Mouse (Mus musculus) intestine, embryonic 14.5 days (tissue): ENCODE results near the gene Sgms1. TPM values are rescaled to one million over a fixed set of nuclear protein-coding genes. Genes with fewer than 3 reads are reported as not detected.
A peak's percentile ranks its signal among the peaks of the same experiment; 100 is the strongest.

Experiments
- ATAC-seq: fragments of 200-750 bp; cut with Nextera tagmentation; replicated peaks from 2 replicates; pipeline ENCODE4 v1.8.0; 2017; ENCODE audit warnings: low read depth, moderate number of reproducible peaks, moderate TSS enrichment, moderate library complexity; ENCODE audit not compliant: low FRiP score, low TSS enrichment
- DNase-seq: peaks from one replicate; pipeline ENCODE4 v3.0.0-alpha.2; 2018; ENCODE audit warnings: low spot score
- H3K27ac ChIP-seq: fragments of 300-500 bp; sonication (generic); 2 replicates; pipeline ENCODE4 v1.5.1; 2014; ENCODE audit warnings: low read depth, mild to moderate bottlenecking, control low read depth
- H3K27me3 ChIP-seq: fragments of 300-500 bp; sonication (generic); replicated peaks from 2 replicates; pipeline ENCODE4 v1.6.1; 2014; ENCODE audit warnings: low read length, control low read depth; ENCODE audit not compliant: control insufficient read depth, insufficient read depth
- H3K36me3 ChIP-seq: fragments of 300-500 bp; sonication (generic); 2 replicates; pipeline ENCODE4 v1.6.1; 2014; ENCODE audit warnings: low read length, control low read depth; ENCODE audit not compliant: control insufficient read depth, insufficient read depth
- H3K4me1 ChIP-seq: fragments of 300-500 bp; sonication (generic); replicated peaks from 2 replicates; pipeline ENCODE4 v1.6.1; 2014; ENCODE audit warnings: low read length, control low read depth, mixed read lengths; ENCODE audit not compliant: control insufficient read depth, insufficient read depth
- H3K4me2 ChIP-seq: fragments of 300-500 bp; sonication (generic); 2 replicates; pipeline ENCODE4 v1.6.1; 2014; ENCODE audit warnings: low read length
- H3K4me3 ChIP-seq: fragments of 300-500 bp; sonication (generic); 2 replicates; pipeline ENCODE4 v1.5.1; 2014; ENCODE audit warnings: low read depth, low read length, control low read depth, mixed read lengths
- H3K9ac ChIP-seq: fragments of 300-500 bp; sonication (generic); 2 replicates; pipeline ENCODE4 v1.6.1; 2014; ENCODE audit warnings: mild to moderate bottlenecking, low read length
- H3K9me3 ChIP-seq: fragments of 300-500 bp; sonication (generic); 2 replicates; pipeline ENCODE4 v1.6.1; 2016; ENCODE audit warnings: low read length, control low read depth; ENCODE audit not compliant: control insufficient read depth
- WGBS: fragments of 180-500 bp; shearing (Covaris S2); extraction: QIAGEN DNeasy Blood & Tissue Kit; methylation state at CpG from one replicate; pipeline ENCODE4 v1.1.7; 2014; 5-methylcytosine and 5-hydroxymethylcytosine counted together
- polyA plus RNA-seq: library from polyadenylated mRNA; unstranded; fragments of >200 nt; fragmentation: Nextera tagmentation; extraction: Ambion mirVana; gene quantifications from 2 replicates; pipeline ENCODE4 v1.2.1, GENCODE M21; 2014

Sgms1 gene
- 37.5 and 38.2 TPM in 2 replicates for polyA plus RNA-seq

DNA sequence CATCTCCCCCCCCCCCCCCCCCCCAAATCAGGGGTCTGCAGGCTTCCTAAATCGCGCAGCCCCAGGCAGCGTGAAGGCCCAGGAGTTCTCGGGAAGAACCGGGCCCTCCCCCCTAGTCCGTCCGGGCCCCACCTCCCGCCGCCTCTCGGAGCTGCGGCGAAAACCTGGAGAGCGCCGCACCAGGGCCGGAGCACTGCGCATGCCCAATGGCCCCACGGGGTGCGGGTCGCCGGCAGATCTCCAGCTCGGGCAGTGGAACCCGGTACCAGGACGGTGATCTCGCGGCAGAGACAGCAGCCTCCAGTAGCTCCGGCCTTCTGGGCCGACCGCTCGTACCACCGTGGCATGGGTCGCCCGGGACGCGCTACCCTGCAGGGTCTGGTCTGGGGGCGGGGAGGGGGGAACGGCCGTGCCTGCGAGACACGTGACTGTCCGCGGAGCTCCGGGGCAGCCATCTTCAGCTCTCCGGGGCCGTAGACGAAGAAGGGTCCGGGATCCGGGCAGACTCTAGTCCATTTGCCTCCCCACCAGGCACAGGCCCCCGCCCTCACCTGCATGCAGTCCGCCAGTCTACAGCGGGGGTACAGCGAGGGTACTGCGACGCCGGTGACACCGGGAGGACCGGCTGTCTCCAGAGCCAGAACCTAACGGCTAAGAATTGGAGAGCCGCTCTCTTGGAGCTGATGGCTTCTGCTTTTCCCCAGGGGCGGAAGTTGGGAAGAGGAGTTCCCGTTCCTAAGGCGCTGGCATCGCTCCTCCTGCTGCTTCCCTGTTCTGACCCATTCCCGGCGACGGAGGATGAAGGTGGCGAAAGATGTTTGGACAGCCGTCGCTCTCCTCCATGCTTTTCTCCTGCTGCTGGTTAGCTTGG is at the start of gene Sgms1:
Gene Sgms1, minus strand, starts transcription at position 714 of the 871 bp plus-strand sequence.
- WGBS = 1% methylated on average over 67 of the region's 68 CpGs
- no peaks in the 10 kb centered on the region; the same call in 1 of the 2 replicates for H3K36me3 ChIP-seq
- H3K4me1 ChIP-seq = peaks cover 11% of the 10 kb centered on the region; the same call in 1 of the 2 replicates
- no peaks in the 10 kb centered on the region for H3K9me3 ChIP-seq
- no peaks in the 10 kb centered on the region for H3K27me3 ChIP-seq
- H3K4me3 ChIP-seq = peak within 1 kb of the TSS; percentile 77
- peak; percentile 94 for ATAC-seq
- H3K27ac ChIP-seq = peak within 1 kb of the TSS; percentile 89
- H3K4me2 ChIP-seq = peak within 1 kb of the TSS; percentile 95
- peak within 1 kb of the TSS; percentile 84 for H3K9ac ChIP-seq
- DNase-seq = peak; percentile 96

DNA sequence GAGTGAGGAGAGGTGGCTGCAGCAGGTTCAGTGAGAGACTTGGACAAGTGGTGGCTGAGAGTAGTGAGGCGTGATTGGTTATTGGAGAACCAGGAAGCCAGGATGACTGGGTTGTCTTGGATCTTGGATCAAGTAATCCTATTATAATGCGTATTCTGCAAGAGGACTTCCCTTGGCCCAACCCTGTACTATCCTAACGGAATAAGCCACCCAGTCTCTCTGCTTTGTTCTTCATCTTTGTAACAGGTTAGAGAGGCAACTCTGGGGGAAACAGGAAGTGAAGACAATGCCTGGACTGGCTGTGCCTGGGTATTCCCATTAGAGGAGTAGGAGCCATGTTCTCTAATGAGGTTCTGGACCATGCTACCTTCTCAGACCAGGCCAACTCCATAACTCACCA is 36.3 kb upstream of the Sgms1 start:
- H3K27ac ChIP-seq = no peak overlapping the region
- ATAC-seq = no peak
- H3K36me3 ChIP-seq = no peaks in the 10 kb centered on the region
- no peak overlapping the region for H3K4me2 ChIP-seq
- no peaks in the 10 kb centered on the region for H3K4me1 ChIP-seq
- no peaks in the 10 kb centered on the region for H3K9me3 ChIP-seq
- WGBS = 93% methylated on average over 3 of the region's 3 CpGs
- H3K9ac ChIP-seq = no peak overlapping the region
- no peak overlapping the region for H3K4me3 ChIP-seq
- H3K27me3 ChIP-seq = no peaks in the 10 kb centered on the region
- DNase-seq = no peak

DNA sequence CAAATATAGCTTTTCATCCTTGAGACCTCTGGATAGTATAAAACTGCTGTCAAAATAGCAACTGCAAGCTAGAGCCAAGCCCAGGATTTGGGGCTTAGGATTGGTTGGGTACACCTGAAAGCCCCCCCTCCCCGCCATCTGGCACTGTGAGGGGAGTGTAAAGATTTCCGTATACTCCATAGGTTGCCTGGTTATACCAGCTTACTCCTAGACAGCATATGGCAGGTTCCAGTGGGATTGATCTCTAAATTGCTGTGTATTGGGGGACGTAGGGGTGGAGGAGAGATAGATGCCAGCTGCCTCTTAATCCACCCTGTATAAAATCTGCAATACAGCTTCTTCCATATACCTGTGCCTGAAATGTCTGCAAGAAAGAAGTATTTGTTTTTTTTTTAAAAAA is 35.2 kb upstream of the Sgms1 start:
- no peaks in the 10 kb centered on the region for H3K36me3 ChIP-seq
- no peaks in the 10 kb centered on the region for H3K9me3 ChIP-seq
- H3K27me3 ChIP-seq = no peaks in the 10 kb centered on the region
- H3K4me1 ChIP-seq = no peaks in the 10 kb centered on the region
- H3K9ac ChIP-seq = no peak overlapping the region
- 86% methylated on average over 3 of the region's 3 CpGs for WGBS
- no peak overlapping the region for H3K4me2 ChIP-seq
- no peak for DNase-seq
- no peak overlapping the region for H3K4me3 ChIP-seq
- no peak overlapping the region for H3K27ac ChIP-seq
- no peak for ATAC-seq

DNA sequence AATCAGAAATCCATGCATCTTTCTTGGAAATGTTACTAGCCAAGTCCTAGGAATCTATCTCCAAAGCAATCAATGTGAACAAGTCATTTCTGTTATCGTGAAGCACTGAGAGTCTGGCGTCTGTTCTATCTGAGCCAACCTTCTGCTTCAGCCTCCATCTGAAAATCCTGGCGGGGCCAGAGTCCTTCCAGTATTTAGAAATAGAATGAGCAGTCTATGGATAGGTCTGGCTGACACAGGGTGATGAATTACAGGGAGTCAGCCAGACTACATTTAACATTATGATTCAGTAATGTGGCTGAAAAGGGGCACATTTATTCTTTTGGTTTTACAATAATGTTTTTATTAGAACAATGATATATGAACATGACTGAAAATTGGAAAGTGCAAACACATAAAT is 29.6 kb upstream of the Sgms1 start:
- DNase-seq (no peak), ATAC-seq (no peak)
- no peak overlapping the region for H3K27ac ChIP-seq
- H3K4me2 ChIP-seq = no peak overlapping the region
- H3K9me3 ChIP-seq = no peaks in the 10 kb centered on the region
- no peaks in the 10 kb centered on the region for H3K36me3 ChIP-seq
- no peaks in the 10 kb centered on the region for H3K27me3 ChIP-seq
- 54% methylated on average over 3 of the region's 3 CpGs for WGBS
- no peak overlapping the region for H3K4me3 ChIP-seq
- H3K4me1 ChIP-seq = no peaks in the 10 kb centered on the region
- H3K9ac ChIP-seq = no peak overlapping the region

DNA sequence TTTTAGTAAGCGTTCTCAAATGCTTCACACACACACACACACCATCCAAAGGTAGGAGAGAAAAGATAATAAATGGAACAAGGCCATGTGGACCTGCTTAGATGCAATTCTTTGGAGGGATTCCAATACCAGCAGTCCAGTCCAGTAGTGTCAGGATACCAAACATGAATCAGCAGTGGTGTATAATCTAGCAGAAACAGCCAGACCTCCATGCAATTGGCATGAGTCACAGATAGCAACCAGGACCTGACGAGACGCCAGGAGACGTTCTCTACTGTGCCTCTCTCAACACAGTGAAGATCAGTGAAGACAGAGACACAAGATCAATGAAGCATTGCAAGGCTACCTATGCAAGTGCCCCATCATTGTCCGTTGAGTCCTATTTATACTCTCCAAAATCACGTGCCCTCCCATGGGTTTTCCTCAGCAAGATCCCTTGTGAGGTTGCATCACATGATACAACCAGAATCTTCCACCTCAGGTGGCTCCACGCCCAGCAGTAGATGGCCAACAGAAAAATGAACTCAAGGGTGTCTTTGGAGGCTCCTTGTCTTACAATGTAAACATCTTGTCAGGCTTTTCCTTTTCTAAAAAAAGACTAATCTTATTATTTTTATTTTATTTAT is 27.3 kb upstream of the Sgms1 start:
- H3K4me1 ChIP-seq = no peaks in the 10 kb centered on the region
- H3K4me2 ChIP-seq = no peak overlapping the region
- no peaks in the 10 kb centered on the region for H3K27me3 ChIP-seq
- DNase-seq (no peak), ATAC-seq (no peak)
- H3K9ac ChIP-seq = no peak overlapping the region
- no peaks in the 10 kb centered on the region for H3K36me3 ChIP-seq
- H3K9me3 ChIP-seq = no peaks in the 10 kb centered on the region
- 88% methylated on average over 7 of the region's 7 CpGs for WGBS
- H3K4me3 ChIP-seq = no peak overlapping the region
- H3K27ac ChIP-seq = no peak overlapping the region

DNA sequence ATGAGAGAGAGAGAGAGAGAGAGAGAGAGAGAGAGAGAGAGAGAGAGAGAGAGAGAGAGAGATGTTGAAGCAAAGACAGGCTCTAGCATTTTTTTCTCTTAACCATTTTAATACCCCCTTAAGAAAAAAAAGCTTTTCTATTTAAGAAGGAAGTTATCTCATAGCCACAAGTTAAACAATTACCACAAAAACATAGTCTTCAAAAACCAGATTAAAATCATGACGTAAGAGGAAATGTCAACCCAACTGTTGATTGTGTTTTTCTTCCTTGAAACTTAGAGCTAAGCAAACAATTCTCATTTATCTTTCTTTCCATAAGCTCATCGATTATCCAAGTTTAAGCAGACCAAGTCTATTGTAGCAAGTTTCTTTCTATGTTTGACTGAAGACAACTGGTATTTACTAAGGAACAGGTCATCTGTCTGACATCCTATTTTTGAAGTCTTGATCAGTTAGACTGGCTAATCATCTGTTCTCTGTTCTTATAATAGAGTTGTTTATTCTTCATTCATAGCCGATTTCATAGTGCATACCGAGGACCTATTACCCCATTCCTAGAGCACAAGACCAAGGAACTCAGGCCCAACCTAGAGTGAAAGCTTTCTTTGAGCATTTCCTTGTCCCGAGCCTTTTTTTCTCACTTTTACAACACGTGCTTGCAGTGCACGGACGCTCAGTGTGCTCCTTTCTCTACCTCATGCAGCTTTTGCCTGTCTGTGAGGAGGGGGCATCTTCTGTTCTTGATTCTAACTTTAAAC is 20.3 kb upstream of the Sgms1 start:
- Histone ChIP-seq H3K4me1 (no peaks in the 10 kb centered on the region), H3K9me3 (no peaks in the 10 kb centered on the region), H3K4me2 (no peak overlapping the region), H3K36me3 (no peaks in the 10 kb centered on the region), H3K4me3 (no peak overlapping the region), H3K9ac (no peak overlapping the region), H3K27me3 (no peaks in the 10 kb centered on the region), H3K27ac (no peak overlapping the region)
- DNase-seq (no peak), ATAC-seq (no peak)
- 68% methylated on average over 8 of the region's 8 CpGs for WGBS

DNA sequence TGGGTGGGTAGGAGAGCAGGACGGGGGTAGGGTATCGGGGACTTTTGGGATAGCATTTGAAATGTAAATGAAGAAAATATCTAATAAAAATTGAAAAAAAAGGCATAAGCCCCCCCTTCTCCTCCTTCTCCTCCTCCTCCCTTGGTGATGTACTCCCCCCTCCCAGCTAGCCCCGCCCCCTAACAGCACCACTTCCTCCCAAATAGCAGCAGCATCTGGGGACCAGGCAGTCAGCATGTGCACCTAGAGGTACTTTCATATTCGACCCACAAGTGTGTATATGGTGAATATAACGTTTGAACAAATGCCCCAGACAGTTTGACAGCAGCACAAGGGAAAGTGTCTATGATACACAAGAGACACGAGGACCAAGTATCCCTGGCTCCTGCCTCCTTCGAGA is 17.2 kb upstream of the Sgms1 start:
- Histone ChIP-seq H3K9ac (no peak overlapping the region), H3K27ac (no peak overlapping the region), H3K27me3 (no peaks in the 10 kb centered on the region), H3K4me3 (no peak overlapping the region), H3K36me3 (no peaks in the 10 kb centered on the region), H3K4me2 (no peak overlapping the region), H3K4me1 (no peaks in the 10 kb centered on the region), H3K9me3 (no peaks in the 10 kb centered on the region)
- 68% methylated on average over 7 of the region's 7 CpGs for WGBS
- DNase-seq = no peak
- ATAC-seq = no peak

DNA sequence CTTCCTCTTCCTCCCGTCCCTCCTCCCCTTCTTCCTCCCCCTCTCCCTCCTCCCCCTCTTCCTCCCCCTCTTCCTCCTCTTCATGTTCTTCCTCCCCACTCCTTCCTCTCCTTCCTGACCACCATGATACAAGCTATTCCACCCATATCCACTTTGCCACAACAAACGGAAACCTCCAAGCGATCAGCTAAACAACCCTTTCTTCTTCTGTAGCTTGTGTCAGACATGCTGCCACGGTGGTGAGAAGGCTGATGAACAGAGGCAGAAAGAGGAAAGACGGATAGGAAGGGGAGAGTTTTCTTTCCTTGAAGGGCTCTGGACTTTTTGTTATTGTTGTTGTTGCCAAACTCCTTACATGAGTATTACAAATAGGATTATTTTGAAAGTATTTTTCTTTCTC is 14.9 kb upstream of the Sgms1 start:
- no peak for ATAC-seq

More for the DNA sequence above, 14.9 kb upstream of the Sgms1 start:
- Histone ChIP-seq H3K4me1 (no peaks in the 10 kb centered on the region), H3K9me3 (no peaks in the 10 kb centered on the region), H3K27me3 (no peaks in the 10 kb centered on the region), H3K9ac (no peak overlapping the region), H3K36me3 (no peaks in the 10 kb centered on the region), H3K4me3 (no peak overlapping the region), H3K4me2 (no peak overlapping the region), H3K27ac (no peak overlapping the region)
- 70% methylated on average over 5 of the region's 5 CpGs for WGBS
- no peak for DNase-seq
